Mouse (Mus musculus) inflammation-experienced regulatory T-cells, adult 16 weeks (primary cell): ENCODE results near the gene Rbm4. TPM values are rescaled to one million over a fixed set of nuclear protein-coding genes. Genes with fewer than 3 reads are reported as not detected.

Experiments
- polyA plus RNA-seq: library from polyadenylated mRNA; unstranded; fragments of 100-300 nt; shearing (Covaris generic); gene quantifications from one replicate; pipeline ENCODE4 v1.2.1, GENCODE M21; 2017

Gene Rbm4
- polyA plus RNA-seq: 63.3 TPM

DNA sequence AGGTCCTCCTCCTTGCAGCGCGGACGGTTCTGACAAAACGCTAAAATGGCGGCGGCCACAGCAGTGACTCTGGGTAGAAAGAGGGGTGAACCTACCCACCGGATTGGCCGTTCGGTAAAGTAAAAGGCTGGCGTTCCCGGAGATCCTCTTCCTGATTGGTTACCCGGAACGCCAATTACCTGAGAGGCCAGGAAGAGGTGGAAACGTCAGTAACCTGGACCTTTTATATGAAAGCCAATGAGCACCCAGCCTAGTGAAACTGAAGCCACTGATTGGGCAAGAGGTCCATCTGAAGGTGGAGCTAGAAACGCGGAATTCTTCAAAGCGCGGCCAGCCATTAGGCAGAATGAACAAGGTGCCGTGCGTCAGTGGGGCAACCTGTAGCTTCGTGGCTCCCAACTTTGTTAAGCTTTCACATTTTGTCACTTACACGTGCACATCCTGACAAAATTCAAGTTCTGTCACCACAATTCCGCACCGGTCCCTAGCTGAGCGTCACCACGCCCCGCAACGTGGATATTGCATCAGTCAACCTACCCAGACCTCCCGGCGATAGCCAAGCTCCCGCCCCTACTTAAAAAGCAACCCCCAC lies at the start of gene Rbm4:
Rbm4 (minus strand) TSS at position 71 of the 592 bp plus-strand sequence.

DNA sequence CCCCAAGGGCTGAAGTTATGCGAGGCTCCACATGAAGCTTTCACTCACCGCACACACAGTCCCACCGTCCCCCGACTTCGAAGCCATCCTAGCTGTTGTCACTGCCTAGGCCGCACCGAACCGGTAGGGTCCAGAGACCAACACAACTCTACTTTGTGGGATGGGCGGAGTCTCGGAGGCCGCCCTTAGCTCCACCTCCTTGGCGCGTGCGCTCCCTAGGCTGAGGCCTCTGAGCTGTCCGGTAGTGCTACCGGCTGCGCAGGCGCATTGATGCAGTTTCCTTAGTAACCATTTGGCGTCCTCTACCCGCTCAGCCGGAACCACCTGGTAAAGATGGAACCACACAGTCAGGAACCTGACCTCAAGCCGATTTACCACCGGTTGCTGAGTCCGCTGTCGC lies 45.4 kb upstream of the Rbm4 start, which contains the start of the genes Ccs and Ccdc87:
Ccs (minus strand) TSS at position 184 of the 400 bp plus-strand sequence.
Ccdc87 (plus strand) TSS at position 218 of the 400 bp plus-strand sequence.

DNA sequence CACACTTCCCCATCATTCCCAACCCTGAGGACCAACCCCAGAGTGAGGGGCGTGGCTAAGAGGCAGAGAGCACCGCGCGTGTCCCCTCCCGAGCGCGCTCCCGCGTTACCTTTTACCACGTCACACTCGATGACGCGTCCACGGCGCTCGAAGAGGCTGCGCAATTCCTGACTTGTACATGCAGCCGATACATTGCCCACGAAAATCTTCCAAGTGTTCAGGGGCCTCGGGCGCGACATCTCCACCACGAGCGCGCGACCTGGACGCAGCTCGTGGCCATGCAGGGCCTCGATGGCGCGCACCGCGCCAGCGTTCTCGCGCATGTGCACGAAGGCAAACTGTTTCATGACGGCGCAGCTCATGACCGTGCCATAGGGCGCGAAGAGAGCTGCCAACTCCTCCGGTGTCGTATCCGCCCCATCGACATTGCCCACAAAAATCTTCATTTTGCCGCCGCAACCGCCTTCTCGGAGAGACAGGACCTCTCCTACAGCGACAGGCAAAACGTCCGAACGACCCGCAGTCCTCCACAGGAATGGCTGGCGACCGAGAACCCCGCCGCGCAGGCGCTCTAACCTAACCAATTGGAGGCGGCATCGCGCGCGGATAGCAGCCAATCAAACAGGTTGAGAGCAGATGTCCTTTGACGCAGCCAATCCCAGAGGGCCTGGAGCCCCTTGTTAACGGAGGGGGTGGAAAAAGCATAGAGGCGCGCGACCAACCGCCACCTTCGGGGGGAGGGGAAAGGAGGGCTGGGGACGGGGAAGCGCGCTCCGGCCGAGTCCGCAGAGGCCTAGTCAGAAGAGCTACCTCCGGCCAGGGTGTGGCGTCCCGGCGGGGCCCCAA lies 17.6 kb upstream of the Rbm4 start, which contains the start of the genes Gm21992 and Rbm14:
Gm21992 (minus strand) TSS at position 550 of the 846 bp plus-strand sequence.
Rbm14 (minus strand) TSS at position 572 of the 846 bp plus-strand sequence.

DNA sequence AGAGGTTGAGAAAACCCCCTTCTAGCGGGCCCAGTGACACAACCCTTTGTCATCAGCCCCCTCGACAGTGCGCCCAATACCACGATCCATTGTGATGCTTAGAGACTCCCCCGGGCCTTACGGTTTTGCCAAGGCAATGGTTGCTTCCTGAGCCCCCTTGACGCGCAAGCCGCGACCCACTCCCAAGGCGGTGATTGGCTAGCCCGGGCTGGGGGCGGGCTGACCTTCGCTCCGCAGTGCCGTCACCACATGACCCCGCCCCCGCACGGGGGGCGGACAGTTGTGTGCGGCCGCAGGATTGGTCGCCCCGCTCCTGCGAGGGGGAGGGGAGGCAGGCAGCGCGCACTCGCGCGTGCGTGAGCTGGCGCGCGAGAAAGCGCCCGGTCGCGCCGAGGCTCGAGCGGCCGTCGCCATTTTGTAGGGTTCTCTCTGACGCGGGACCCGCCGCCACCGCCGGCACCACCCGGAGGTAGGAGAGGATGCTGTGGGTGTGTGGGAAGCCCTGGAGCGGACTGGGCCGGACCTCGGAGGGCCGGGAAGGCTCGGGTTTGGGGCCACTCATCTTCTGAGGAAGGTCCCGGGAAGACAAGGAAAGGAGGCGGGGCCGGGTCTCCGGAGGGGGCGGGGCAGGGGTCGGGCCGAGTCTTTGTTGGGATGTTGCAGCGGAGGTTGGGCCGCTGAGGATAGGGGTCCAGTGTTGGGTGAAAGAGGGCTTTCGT lies 37.3 kb downstream of the Rbm4 start, which contains the start of gene Rbm4b:
Rbm4b (plus strand) TSS at position 305 of the 719 bp plus-strand sequence.

Other genes with a start within 250 kb of the Rbm4 start
- gene Lrfn4, start 178.2 kb downstream of the Rbm4 start, polyA plus RNA-seq: 0.13 TPM
- 60.1 TPM for gene Rce1, start 168.3 kb downstream of the Rbm4 start, polyA plus RNA-seq
- 0.18 TPM for gene Gm960, start 95.2 kb downstream of the Rbm4 start, polyA plus RNA-seq
- 0.46 TPM for gene Sptbn2, start 82.7 kb downstream of the Rbm4 start, polyA plus RNA-seq
- gene Rbm4b, start 37.4 kb downstream of the Rbm4 start, polyA plus RNA-seq: 56.0 TPM
- 45.2 TPM for gene Gm21992, start 17.7 kb upstream of the Rbm4 start, polyA plus RNA-seq
- gene Rbm14, start 17.7 kb upstream of the Rbm4 start, polyA plus RNA-seq: 88.2 TPM
- 157 TPM for gene Ccs, start 45.4 kb upstream of the Rbm4 start, polyA plus RNA-seq
- not detected for gene Ccdc87, start 45.5 kb upstream of the Rbm4 start, polyA plus RNA-seq
- gene Ctsf, start 61.2 kb upstream of the Rbm4 start, polyA plus RNA-seq: 15.1 TPM
- gene Actn3, start 84.0 kb upstream of the Rbm4 start, polyA plus RNA-seq: 0.21 TPM
- gene Zdhhc24, start 84.8 kb upstream of the Rbm4 start, polyA plus RNA-seq: 10.3 TPM
- gene Bbs1, start 112.7 kb upstream of the Rbm4 start, polyA plus RNA-seq: 1.4 TPM
- 131 TPM for gene Dpp3, start 134.4 kb upstream of the Rbm4 start, polyA plus RNA-seq
- 1.4 TPM for gene Peli3, start 149.2 kb upstream of the Rbm4 start, polyA plus RNA-seq
- 69.8 TPM for gene Mrpl11, start 168.2 kb upstream of the Rbm4 start, polyA plus RNA-seq
- 1.7 TPM for gene Npas4, start 196.4 kb upstream of the Rbm4 start, polyA plus RNA-seq
- gene Slc29a2, start 230.0 kb upstream of the Rbm4 start, polyA plus RNA-seq: 2.2 TPM
- 26.1 TPM for gene B4gat1, start 244.9 kb upstream of the Rbm4 start, polyA plus RNA-seq
- 1.5 TPM for gene AC124502.3, start 245.0 kb upstream of the Rbm4 start, polyA plus RNA-seq
- 107 TPM for gene Brms1, start 247.5 kb upstream of the Rbm4 start, polyA plus RNA-seq